Mouse (Mus musculus) forebrain, embryonic 14.5 days (tissue): ENCODE data around the gene Mctp2. TPM values are rescaled to one million over a fixed set of nuclear protein-coding genes. Genes with fewer than 3 reads are reported as not detected.

Experiments used
- ATAC-seq: fragments of 200-750 bp; cut with Nextera tagmentation; 2 replicates; pipeline ENCODE4 v1.8.0; 2017; ENCODE audit warnings: mild to moderate bottlenecking, moderate library complexity
- DNase-seq: peaks from one replicate; pipeline ENCODE4 v3.0.0-alpha.2; 2015; ENCODE audit warnings: low spot score
- H3K27ac ChIP-seq: fragments of 300-500 bp; sonication (generic); 2 replicates; pipeline ENCODE4 v1.5.1; 2014; ENCODE audit warnings: low read depth, mild to moderate bottlenecking, control low read depth, low read length, moderate library complexity
- H3K27me3 ChIP-seq: fragments of 300-500 bp; sonication (generic); replicated peaks from 2 replicates; pipeline ENCODE4 v1.6.1; 2014; ENCODE audit warnings: low read length, control low read depth, mixed read lengths; ENCODE audit not compliant: control insufficient read depth, insufficient read depth
- H3K36me3 ChIP-seq: fragments of 300-500 bp; sonication (generic); 2 replicates; pipeline ENCODE4 v1.6.1; 2014; ENCODE audit warnings: low read length, control low read depth; ENCODE audit not compliant: control insufficient read depth, insufficient read depth
- H3K4me1 ChIP-seq: fragments of 300-500 bp; sonication (generic); 2 replicates; pipeline ENCODE4 v1.6.1; 2014; ENCODE audit warnings: antibody characterized with exemption, low read length, control low read depth; ENCODE audit not compliant: control insufficient read depth, insufficient read depth
- H3K4me2 ChIP-seq: fragments of 300-500 bp; sonication (generic); 2 replicates; pipeline ENCODE4 v1.6.1; 2014; ENCODE audit warnings: mild to moderate bottlenecking, control low read depth, low read length
- H3K4me3 ChIP-seq: fragments of 300-500 bp; sonication (generic); 2 replicates; pipeline ENCODE4 v1.5.1; 2014; ENCODE audit warnings: low read depth, low read length, control low read depth
- H3K9ac ChIP-seq: fragments of 300-500 bp; sonication (generic); 2 replicates; pipeline ENCODE4 v1.6.1; 2014; ENCODE audit warnings: mild to moderate bottlenecking, low read length, control low read depth, moderate library complexity
- H3K9me3 ChIP-seq: fragments of 300-500 bp; sonication (generic); replicated peaks from 2 replicates; pipeline ENCODE4 v1.6.1; 2016; ENCODE audit warnings: low read length, control low read depth, mixed read lengths; ENCODE audit not compliant: control insufficient read depth
- WGBS: fragments of 180-500 bp; shearing (Covaris S2); extraction: QIAGEN DNeasy Blood & Tissue Kit; methylation state at CpG from one replicate; pipeline ENCODE4 v1.1.7; 2014; 5-methylcytosine and 5-hydroxymethylcytosine counted together
- polyA plus RNA-seq: library from polyadenylated mRNA; unstranded; fragments of >200 nt; fragmentation: Nextera tagmentation; extraction: Ambion mirVana; gene quantifications from 2 replicates; pipeline ENCODE4 v1.2.1, GENCODE M21; 2014

Gene Mctp2
- polyA plus RNA-seq, 1 experiment from 2014 or later, result 0.13 TPM

DNA sequence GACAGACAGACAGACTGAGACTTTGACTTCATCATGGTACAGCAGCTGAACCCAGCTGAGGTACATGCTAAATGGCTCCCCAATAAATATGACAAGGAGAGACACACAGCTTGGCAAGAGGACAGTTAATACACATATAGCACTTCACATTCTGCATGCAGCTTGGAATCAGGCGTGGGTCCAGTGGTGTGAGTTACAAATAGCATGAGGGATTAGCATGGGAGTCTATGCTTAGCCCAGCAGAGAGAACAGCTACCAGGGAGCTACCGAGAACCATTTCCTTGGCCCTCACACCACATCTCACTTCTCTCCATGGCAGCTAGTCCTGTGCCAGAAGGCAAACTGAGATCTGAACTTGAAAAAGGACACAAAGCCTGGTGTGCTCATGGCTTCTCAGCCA is 137.1 kb downstream of the Mctp2 start:
- Histone ChIP-seq H3K4me2 (no peak overlapping the region), H3K4me1 (no peaks in the 10 kb centered on the region), H3K36me3 (no peaks in the 10 kb centered on the region), H3K27ac (no peak overlapping the region), H3K9ac (no peak overlapping the region), H3K9me3 (no peaks in the 10 kb centered on the region), H3K27me3 (no peaks in the 10 kb centered on the region), H3K4me3 (no peak overlapping the region)
- no peak for ATAC-seq
- 71% methylated on average over 2 of the region's 2 CpGs for WGBS
- DNase-seq, result no peak

DNA sequence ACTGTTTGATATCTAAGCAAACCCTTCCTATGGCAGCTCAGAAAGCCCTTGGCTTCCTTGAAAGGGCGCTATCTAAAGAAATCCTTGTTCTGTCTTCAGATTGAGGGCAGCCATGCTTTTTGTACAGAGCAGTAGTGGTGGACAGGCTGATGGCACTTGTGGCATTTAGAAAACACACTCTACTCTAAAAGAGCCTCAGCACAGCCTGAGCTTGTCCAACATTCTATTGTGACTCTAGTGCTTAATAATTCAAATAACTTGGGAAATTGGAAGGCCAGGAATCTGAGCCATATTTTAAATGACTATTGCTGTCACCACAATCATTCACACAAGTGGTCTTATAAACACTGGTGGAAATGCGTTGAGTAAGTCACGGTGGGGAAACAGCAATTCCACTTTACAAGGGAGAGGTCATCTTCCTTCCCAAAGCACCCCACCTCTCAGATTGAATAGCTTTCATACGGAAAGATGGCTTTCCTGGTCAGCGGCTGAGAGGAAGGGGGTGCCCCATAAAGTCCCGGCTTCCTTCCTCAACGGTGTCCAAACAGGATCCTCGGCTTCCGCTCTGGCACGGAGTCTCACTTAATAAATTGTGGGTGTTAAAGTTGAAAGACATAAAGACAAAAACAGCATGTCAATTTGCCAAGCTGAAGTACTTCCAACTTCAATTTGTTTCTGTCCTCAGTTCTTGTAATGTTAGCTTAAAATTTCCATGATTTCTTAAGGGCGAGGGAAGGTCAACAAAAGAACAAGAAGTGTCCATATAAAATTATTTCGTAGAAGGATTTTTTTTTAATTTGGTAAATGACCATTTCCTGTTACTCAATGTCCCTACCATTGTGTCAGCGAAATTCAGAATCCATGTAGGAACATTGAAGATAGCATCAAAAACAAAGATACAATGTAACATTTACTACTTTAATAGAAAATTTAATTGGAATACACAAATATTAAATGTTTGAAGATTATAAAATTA is 140.4 kb downstream of the Mctp2 start:
- Histone ChIP-seq H3K4me1 (no peaks in the 10 kb centered on the region), H3K4me3 (no peak overlapping the region), H3K36me3 (no peaks in the 10 kb centered on the region), H3K9ac (no peak overlapping the region), H3K27me3 (no peaks in the 10 kb centered on the region), H3K4me2 (no peak overlapping the region), H3K27ac (no peak overlapping the region), H3K9me3 (no peaks in the 10 kb centered on the region)
- DNase-seq, result no peak
- 85% methylated on average over 13 of the region's 13 CpGs for WGBS
- ATAC-seq, result no peak

DNA sequence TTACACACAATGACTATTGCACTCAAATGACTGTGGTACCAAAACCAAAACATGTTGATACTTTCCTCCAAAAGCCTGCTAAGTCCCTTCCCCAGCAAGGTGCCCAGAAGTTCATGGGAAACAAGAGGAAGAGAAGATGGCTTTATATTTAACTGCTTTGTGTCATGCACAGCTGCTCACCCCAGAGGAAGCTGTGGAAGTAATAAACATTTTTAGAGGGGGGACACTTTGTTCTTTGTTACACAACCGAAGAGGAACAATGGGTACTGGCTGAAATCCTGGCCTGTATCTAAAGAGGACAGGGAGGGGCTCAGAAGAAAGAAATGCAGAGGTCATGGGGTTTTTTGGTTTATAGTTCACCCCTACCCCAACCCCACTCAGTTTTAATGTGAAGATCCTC is 144.2 kb downstream of the Mctp2 start:
- no peak for ATAC-seq
- Histone ChIP-seq H3K4me1 (no peaks in the 10 kb centered on the region), H3K4me2 (no peak overlapping the region), H3K9me3 (no peaks in the 10 kb centered on the region), H3K36me3 (no peaks in the 10 kb centered on the region), H3K27me3 (no peaks in the 10 kb centered on the region), H3K27ac (no peak overlapping the region), H3K9ac (no peak overlapping the region), H3K4me3 (no peak overlapping the region)
- no peak for DNase-seq
- WGBS, result 13% methylated on average over 1 of the region's 1 CpGs

DNA sequence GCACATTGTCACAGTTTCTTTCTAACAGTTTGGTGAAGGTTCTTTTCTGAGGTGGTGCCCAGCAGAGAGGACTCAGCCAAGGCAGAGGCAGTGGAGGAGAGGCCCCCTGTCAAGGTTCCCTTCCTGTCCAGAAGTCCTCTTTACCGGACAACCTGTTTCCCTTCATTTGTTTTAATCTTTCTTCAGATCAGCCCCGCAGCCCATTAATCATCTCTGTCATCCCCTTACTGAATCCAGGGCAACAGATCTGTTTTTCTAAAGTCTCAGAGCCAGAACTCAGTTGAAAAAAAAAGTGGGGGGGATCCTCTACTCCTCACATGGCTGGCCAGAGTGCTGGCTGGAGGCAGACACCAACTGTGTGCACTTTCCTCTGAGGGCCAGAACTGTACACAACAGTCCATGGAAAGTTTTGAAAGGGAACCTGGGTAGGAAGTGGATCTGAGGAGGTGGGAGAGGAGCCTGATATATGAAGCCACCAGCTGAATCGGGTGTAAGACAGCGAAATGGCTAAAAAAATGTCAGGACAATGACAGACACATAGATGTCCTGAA is 146.8 kb downstream of the Mctp2 start:
- no peak overlapping the region for H3K4me2 ChIP-seq
- no peak overlapping the region for H3K9ac ChIP-seq
- no peaks in the 10 kb centered on the region for H3K36me3 ChIP-seq
- no peak overlapping the region for H3K4me3 ChIP-seq
- no peaks in the 10 kb centered on the region for H3K4me1 ChIP-seq
- DNase-seq, result no peak
- 89% methylated on average over 4 of the region's 4 CpGs for WGBS
- H3K27ac ChIP-seq, result no peak overlapping the region
- H3K9me3 ChIP-seq, result no peaks in the 10 kb centered on the region
- no peak for ATAC-seq
- H3K27me3 ChIP-seq, result no peaks in the 10 kb centered on the region

DNA sequence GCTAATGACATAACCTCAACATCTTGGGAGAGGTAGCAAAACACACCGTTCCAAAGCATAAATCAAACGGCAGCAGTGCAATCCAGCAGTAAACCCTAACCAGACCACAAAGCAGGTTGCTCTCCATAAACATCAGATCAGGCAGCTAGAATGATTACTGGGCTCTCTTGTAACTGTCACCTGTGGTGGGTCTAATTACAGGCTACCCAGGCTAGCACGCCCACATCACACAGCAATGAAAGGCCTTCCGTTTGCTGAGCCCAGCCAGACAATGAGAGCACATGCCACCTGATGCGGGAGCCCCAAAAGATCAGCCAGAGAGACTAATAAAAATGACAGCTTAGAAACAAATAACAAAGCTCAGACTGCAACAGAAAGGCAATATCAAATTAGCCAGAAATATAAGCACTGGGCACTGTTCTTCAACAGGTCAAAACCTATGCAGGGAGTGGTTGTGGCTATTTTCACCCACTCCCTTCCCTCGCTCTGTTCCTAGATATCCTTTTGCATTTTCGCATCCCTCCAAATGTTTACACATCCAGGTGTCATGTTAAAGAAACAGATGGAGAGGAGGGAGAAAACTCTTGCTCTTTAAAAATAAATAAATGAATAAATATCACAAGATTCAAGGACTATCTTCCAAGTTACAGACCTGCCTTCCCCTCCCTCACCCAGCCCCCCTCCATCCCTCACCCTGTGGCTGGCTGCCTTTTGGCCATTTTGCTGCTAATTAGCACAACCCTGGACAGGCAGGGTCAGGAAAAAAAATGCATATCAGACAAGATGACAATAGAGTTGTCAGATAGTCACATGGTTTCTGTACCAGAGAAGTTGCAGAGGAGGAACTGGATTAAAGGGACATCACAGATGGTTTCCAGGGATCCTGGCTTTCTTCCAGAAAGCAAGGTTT is 155.4 kb downstream of the Mctp2 start:
- no peak overlapping the region for H3K9ac ChIP-seq
- H3K27me3 ChIP-seq, result no peaks in the 10 kb centered on the region
- WGBS, result 20% methylated on average over 7 of the region's 7 CpGs
- no peaks in the 10 kb centered on the region for H3K4me1 ChIP-seq
- no peak overlapping the region for H3K4me3 ChIP-seq
- ATAC-seq (peak; percentile 51; the same call in 1 of the 2 replicates), DNase-seq (peak; percentile 41)
- no peaks in the 10 kb centered on the region for H3K9me3 ChIP-seq
- H3K27ac ChIP-seq, result no peak overlapping the region
- no peaks in the 10 kb centered on the region for H3K36me3 ChIP-seq
- no peak overlapping the region for H3K4me2 ChIP-seq

DNA sequence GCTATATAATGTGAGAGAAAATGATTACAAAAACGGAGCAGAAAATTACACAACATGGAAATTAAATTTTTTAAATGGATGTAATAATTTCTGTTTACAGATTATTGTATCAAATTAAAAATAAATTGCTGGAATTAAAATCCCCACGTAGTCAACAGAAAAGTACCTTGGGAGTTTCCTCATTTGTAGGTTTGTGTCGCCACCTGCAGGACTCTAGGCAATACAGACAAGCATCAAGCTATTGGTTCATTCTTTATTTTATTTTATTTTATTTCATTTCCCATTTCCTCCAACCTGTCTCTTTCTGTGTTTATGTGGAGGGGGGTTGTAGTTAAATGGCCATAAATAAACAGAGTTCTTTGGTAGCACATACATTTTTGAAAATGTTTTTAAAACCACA is 157.3 kb downstream of the Mctp2 start:
- 22% methylated on average over 3 of the region's 3 CpGs for WGBS
- Histone ChIP-seq H3K27me3 (no peaks in the 10 kb centered on the region), H3K9ac (no peak overlapping the region), H3K4me3 (no peak overlapping the region), H3K27ac (no peak overlapping the region), H3K9me3 (no peaks in the 10 kb centered on the region), H3K4me1 (no peaks in the 10 kb centered on the region), H3K36me3 (no peaks in the 10 kb centered on the region), H3K4me2 (no peak overlapping the region)
- no peak for ATAC-seq
- peak; percentile 84 for DNase-seq

DNA sequence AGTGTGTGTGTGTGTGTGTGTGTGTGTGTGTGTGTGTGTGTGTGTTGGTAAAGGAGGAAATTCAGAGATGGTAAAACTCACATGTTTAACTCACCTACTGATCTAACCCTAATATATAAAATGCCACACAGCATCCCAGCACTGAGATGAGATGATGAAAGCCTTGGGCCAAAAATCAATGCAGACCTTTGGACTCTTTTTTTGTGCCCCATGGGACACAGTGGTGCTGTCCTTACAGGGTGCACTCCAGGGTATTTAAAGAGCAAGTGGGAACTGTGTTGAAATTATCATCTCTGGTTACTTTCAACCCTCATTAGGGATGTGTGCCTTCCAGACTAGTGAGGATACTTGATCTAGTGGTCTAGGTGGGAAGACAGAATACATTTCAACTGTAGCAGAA is 159.6 kb downstream of the Mctp2 start:
- Histone ChIP-seq H3K9me3 (no peaks in the 10 kb centered on the region), H3K4me1 (no peaks in the 10 kb centered on the region), H3K36me3 (no peaks in the 10 kb centered on the region), H3K4me3 (no peak overlapping the region), H3K9ac (no peak overlapping the region), H3K27ac (no peak overlapping the region), H3K27me3 (no peaks in the 10 kb centered on the region), H3K4me2 (no peak overlapping the region)
- DNase-seq (no peak), ATAC-seq (no peak)

DNA sequence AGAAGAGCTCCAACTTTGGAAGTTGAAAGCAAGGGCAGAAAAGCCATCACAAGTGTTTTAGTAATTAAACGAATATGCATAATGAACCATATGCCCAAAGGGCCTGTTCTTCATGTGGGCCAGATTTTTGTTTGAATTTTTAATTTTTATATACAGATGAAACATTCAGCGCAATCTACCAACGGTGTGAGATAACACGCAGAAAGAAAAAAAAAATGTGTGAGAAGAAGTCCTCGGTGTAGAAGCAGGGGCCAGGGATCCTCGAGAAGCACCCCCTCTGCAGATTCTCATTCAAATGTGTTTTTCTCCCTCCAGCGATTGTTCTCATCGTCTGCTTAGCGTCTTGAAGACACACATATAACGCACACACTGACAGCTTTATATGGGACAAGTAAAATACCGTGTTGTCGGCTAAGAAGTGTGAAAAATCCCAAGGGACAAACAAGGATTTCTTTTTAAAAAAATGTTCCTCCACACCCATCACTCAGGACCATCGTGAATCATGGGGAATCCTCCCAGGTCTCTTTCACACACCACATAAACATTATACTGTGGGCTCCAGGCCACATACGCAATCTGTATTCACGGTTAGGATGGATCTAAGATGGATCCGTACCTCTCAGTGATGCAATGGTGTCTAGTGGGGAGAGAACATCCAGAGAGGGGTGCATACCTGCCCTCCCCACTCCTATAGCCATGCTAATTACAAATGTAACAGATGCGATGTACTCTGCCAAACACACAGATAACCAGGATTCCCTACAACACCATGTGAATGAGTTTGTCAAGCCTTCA is 160.5 kb downstream of the Mctp2 start:
- 65% methylated on average over 17 of the region's 17 CpGs for WGBS
- H3K9ac ChIP-seq, result no peak overlapping the region
- H3K27me3 ChIP-seq, result no peaks in the 10 kb centered on the region
- H3K4me3 ChIP-seq, result no peak overlapping the region
- no peaks in the 10 kb centered on the region for H3K4me1 ChIP-seq
- DNase-seq (peak; percentile 59), ATAC-seq (peak; percentile 69; the same call in 1 of the 2 replicates)
- H3K27ac ChIP-seq, result no peak overlapping the region
- no peak overlapping the region for H3K4me2 ChIP-seq
- H3K36me3 ChIP-seq, result no peaks in the 10 kb centered on the region
- no peaks in the 10 kb centered on the region for H3K9me3 ChIP-seq
